Mouse (Mus musculus) lung, adult 2 months (tissue): ENCODE data around the gene Cdk5.

Source experiments
- CTCF ChIP-seq: fragments of 200-500 bp; IDR thresholded peaks from 2 replicates; pipeline ENCODE4 v1.5.1; 2011; ENCODE audit warnings: mild to moderate bottlenecking, low read length, control low read depth; ENCODE audit not compliant: insufficient read depth
- POLR2A ChIP-seq: fragments of 200-500 bp; IDR thresholded peaks from 2 replicates; pipeline ENCODE4 v1.6.1; 2011; ENCODE audit warnings: low read depth, mild to moderate bottlenecking, control low read depth, low read length, borderline replicate concordance; ENCODE audit errors: extremely low read depth

DNA sequence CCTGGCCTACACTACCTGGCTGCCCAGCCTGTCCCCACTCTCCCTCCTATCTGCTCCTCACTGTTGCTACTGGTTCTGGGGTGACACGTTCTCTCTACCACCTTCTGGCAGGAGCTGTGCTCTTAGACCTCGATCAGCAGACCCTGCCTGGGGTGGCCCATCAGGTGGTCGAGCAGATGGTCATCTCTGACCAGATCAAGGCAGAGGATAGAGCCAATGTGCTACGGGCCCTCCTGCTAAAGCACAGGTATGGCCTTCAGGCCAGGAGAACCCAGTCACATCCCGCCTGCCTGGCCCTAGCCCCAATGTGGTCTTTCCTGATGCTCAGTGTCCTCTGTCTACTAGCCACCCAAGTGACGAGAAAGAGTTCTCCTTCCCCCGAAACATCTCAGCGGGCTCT lies 10.7 kb upstream of the Cdk5 start:
- TF ChIP-seq POLR2A (no peak), CTCF (no peak)
